Mouse (Mus musculus) ES-E14 (cell line): ENCODE measurements around the gene Hook2.

Experiments used
- CHD2 ChIP-seq: IDR thresholded peaks from 2 replicates; pipeline ENCODE4 v1.6.1; 2014; ENCODE audit warnings: mild to moderate bottlenecking, low read depth, low read length, inconsistent platforms
- HCFC1 ChIP-seq: IDR thresholded peaks from 2 replicates; pipeline ENCODE4 v1.6.1; 2012; ENCODE audit warnings: low read length, inconsistent platforms, borderline replicate concordance; ENCODE audit not compliant: insufficient read depth

GRCm38 (mm10) chr8:85029271-85029670, 38.9 kb downstream of the Hook2 start:
- no peak for TF ChIP-seq HCFC1
- no peak for TF ChIP-seq CHD2
